Mouse (Mus musculus): ENCODE data around the gene Timeless. TPM values are rescaled to one million over a fixed set of nuclear protein-coding genes. Genes with fewer than 3 reads are reported as not detected.
"Not testable (repeated sequence)": the region's sequence is repeated elsewhere in the genome, so short reads cannot be mapped to it uniquely, and the experiment has no call there.

Timeless gene
- polyA plus RNA-seq, 1 experiment from 2014 or later = 80.9 TPM

GRCm38 (mm10) chr10:128280943-128281342 lies 49.1 kb downstream of the Timeless start:
- H3K27ac ChIP-seq = no peak overlapping the region
- no peak overlapping the region for H3K9ac ChIP-seq
- H3K4me3 ChIP-seq = no peak overlapping the region
- H3K9me3 ChIP-seq = no peaks in the 10 kb centered on the region
- H3K4me1 ChIP-seq = no peaks in the 10 kb centered on the region
- no peak for ATAC-seq (ENCODE audit: insufficient number of reproducible peaks, insufficient read depth, low FRiP score, low TSS enrichment)
- WGBS = 82% methylated on average over 6 of the region's 6 CpGs
- no peaks in the 10 kb centered on the region for H3K27me3 ChIP-seq
- peaks cover 49% of the 10 kb centered on the region for H3K36me3 ChIP-seq
- no peak overlapping the region for H3K4me2 ChIP-seq (replicated peaks)

- Histone ChIP-seq H3K27ac (no peak overlapping the region), H3K9me3 (no peaks in the 10 kb centered on the region), H3K27me3 (no peaks in the 10 kb centered on the region), H3K36me3 (peaks cover 53% of the 10 kb centered on the region), H3K4me2 (replicated peaks) (no peak overlapping the region), H3K4me1 (no peaks in the 10 kb centered on the region), H3K9ac (no peak overlapping the region), H3K4me3 (no peak overlapping the region)
- WGBS = 92% methylated on average over 14 of the region's 14 CpGs
- no peak for ATAC-seq (ENCODE audit: insufficient number of reproducible peaks, insufficient read depth, low FRiP score, low TSS enrichment)
Observed at GRCm38 (mm10) chr10:128281682-128282081, 49.8 kb downstream of the Timeless start.

- Histone ChIP-seq H3K9ac (no peak overlapping the region), H3K9me3 (no peaks in the 10 kb centered on the region), H3K36me3 (peaks cover 58% of the 10 kb centered on the region), H3K27ac (no peak overlapping the region), H3K4me3 (no peak overlapping the region), H3K4me1 (no peaks in the 10 kb centered on the region), H3K4me2 (replicated peaks) (no peak overlapping the region), H3K27me3 (no peaks in the 10 kb centered on the region)
- no peak for ATAC-seq (ENCODE audit: insufficient number of reproducible peaks, insufficient read depth, low FRiP score, low TSS enrichment)
- 86% methylated on average over 20 of the region's 20 CpGs for WGBS
Observed at GRCm38 (mm10) chr10:128282886-128283450, 51.1 kb downstream of the Timeless start.

GRCm38 (mm10) chr10:128283604-128284579 lies 52.0 kb downstream of the Timeless start:
- no peaks in the 10 kb centered on the region for H3K27me3 ChIP-seq
- H3K27ac ChIP-seq = no peak overlapping the region
- no peaks in the 10 kb centered on the region for H3K9me3 ChIP-seq
- no peak overlapping the region for H3K4me3 ChIP-seq
- H3K9ac ChIP-seq = no peak overlapping the region
- H3K4me2 ChIP-seq (replicated peaks) = no peak overlapping the region
- H3K4me1 ChIP-seq = no peaks in the 10 kb centered on the region
- 64% methylated on average over 31 of the region's 31 CpGs for WGBS
- 0 out of 2 replicates have a peak, but pooled peaks have one; percentile 47 for ATAC-seq (ENCODE audit: insufficient number of reproducible peaks, insufficient read depth, low FRiP score, low TSS enrichment)
- H3K36me3 ChIP-seq = peaks cover 61% of the 10 kb centered on the region

GRCm38 (mm10) chr10:128290594-128290993 lies 58.7 kb downstream of the Timeless start:
- not testable (repeated sequence) for H3K4me3 ChIP-seq; H3K27ac ChIP-seq; H3K4me2 ChIP-seq (replicated peaks); H3K9me3 ChIP-seq; H3K4me1 ChIP-seq; H3K27me3 ChIP-seq; ATAC-seq (ENCODE audit: insufficient number of reproducible peaks, insufficient read depth, low FRiP score, low TSS enrichment); H3K9ac ChIP-seq
- WGBS = 56% methylated on average over 1 of the region's 1 CpGs
- H3K36me3 ChIP-seq = peaks cover 46% of the 10 kb centered on the region

- WGBS = 79% methylated on average over 13 of the region's 13 CpGs
- no peaks in the 10 kb centered on the region for H3K4me1 ChIP-seq
- no peak overlapping the region for H3K9ac ChIP-seq
- no peaks in the 10 kb centered on the region for H3K27me3 ChIP-seq
- H3K4me3 ChIP-seq = no peak overlapping the region
- ATAC-seq (ENCODE audit: insufficient number of reproducible peaks, insufficient read depth, low FRiP score, low TSS enrichment) = no peak
- H3K9me3 ChIP-seq = no peaks in the 10 kb centered on the region
- H3K27ac ChIP-seq = no peak overlapping the region
- no peak overlapping the region for H3K4me2 ChIP-seq (replicated peaks)
- H3K36me3 ChIP-seq = peaks cover 11% of the 10 kb centered on the region
Observed at GRCm38 (mm10) chr10:128296370-128297090, 64.7 kb downstream of the Timeless start.

- H3K9ac ChIP-seq = no peak overlapping the region
- WGBS = 79% methylated on average over 4 of the region's 4 CpGs
- ATAC-seq (ENCODE audit: insufficient number of reproducible peaks, insufficient read depth, low FRiP score, low TSS enrichment) = no peak
Observed at GRCm38 (mm10) chr10:128297221-128297620, 65.4 kb downstream of the Timeless start.

GRCm38 (mm10) chr10:128297622-128298021 lies 65.8 kb downstream of the Timeless start:
- no peak overlapping the region for H3K9ac ChIP-seq
- H3K4me3 ChIP-seq = no peak overlapping the region
- 78% methylated on average over 11 of the region's 11 CpGs for WGBS
- no peak overlapping the region for H3K4me2 ChIP-seq (replicated peaks)
- no peaks in the 10 kb centered on the region for H3K9me3 ChIP-seq
- H3K36me3 ChIP-seq = peaks cover 2% of the 10 kb centered on the region; the same call in 1 of the 2 replicates
- 0 out of 2 replicates have a peak, but pooled peaks cover 3% of the 10 kb centered on the region for H3K4me1 ChIP-seq
- no peak for ATAC-seq (ENCODE audit: insufficient number of reproducible peaks, insufficient read depth, low FRiP score, low TSS enrichment)
- no peak overlapping the region for H3K27ac ChIP-seq
- no peaks in the 10 kb centered on the region for H3K27me3 ChIP-seq

More at GRCm38 (mm10) chr10:128297221-128297620, 65.4 kb downstream of the Timeless start:
- Histone ChIP-seq H3K9me3 (no peaks in the 10 kb centered on the region), H3K36me3 (peaks cover 6% of the 10 kb centered on the region; the same call in 1 of the 2 replicates), H3K4me2 (replicated peaks) (no peak overlapping the region), H3K4me1 (no peaks in the 10 kb centered on the region), H3K27me3 (no peaks in the 10 kb centered on the region), H3K4me3 (no peak overlapping the region), H3K27ac (no peak overlapping the region)

GRCm38 (mm10) chr10:128298243-128298642 lies 66.4 kb downstream of the Timeless start:
- no peaks in the 10 kb centered on the region for H3K36me3 ChIP-seq
- no peak overlapping the region for H3K4me2 ChIP-seq (replicated peaks)
- no peaks in the 10 kb centered on the region for H3K9me3 ChIP-seq
- H3K27ac ChIP-seq = no peak overlapping the region
- 0 out of 2 replicates have a peak, but pooled peaks cover 3% of the 10 kb centered on the region for H3K4me1 ChIP-seq
- no peak overlapping the region for H3K9ac ChIP-seq
- no peak overlapping the region for H3K4me3 ChIP-seq
- H3K27me3 ChIP-seq = no peaks in the 10 kb centered on the region
- ATAC-seq (ENCODE audit: insufficient number of reproducible peaks, insufficient read depth, low FRiP score, low TSS enrichment) = no peak
- WGBS = 65% methylated on average over 6 of the region's 6 CpGs

- no peaks in the 10 kb centered on the region for H3K36me3 ChIP-seq
- H3K4me1 ChIP-seq = peaks cover 4% of the 10 kb centered on the region
- no peaks in the 10 kb centered on the region for H3K27me3 ChIP-seq
- no peak within 1 kb of the TSS for H3K27ac ChIP-seq
- 79% methylated on average over 11 of the region's 11 CpGs for WGBS
- no peaks in the 10 kb centered on the region for H3K9me3 ChIP-seq
- no peak within 1 kb of the TSS for H3K4me2 ChIP-seq (replicated peaks)
- no peak within 1 kb of the TSS for H3K9ac ChIP-seq
- H3K4me3 ChIP-seq = no peak within 1 kb of the TSS
- ATAC-seq (ENCODE audit: insufficient number of reproducible peaks, insufficient read depth, low FRiP score, low TSS enrichment) = no peak
Observed at GRCm38 (mm10) chr10:128298702-128299171, 66.9 kb downstream of the Timeless start, which contains the start of gene Il23a. Il23a (minus strand) TSS chr10:128298752.

GRCm38 (mm10) chr10:128302357-128302756 lies 70.5 kb downstream of the Timeless start:
- Histone ChIP-seq H3K27ac (peak overlapping the region; percentile 95), H3K4me2 (replicated peaks) (peak overlapping the region; percentile 59), H3K36me3 (no peaks in the 10 kb centered on the region), H3K4me1 (peaks cover 10% of the 10 kb centered on the region), H3K9ac (peak overlapping the region; percentile 79), H3K4me3 (peak overlapping the region; percentile 53), H3K9me3 (no peaks in the 10 kb centered on the region), H3K27me3 (no peaks in the 10 kb centered on the region)
- 42% methylated on average over 3 of the region's 3 CpGs for WGBS
- no peak for ATAC-seq (ENCODE audit: insufficient number of reproducible peaks, insufficient read depth, low FRiP score, low TSS enrichment)
